Mouse (Mus musculus) CH12.LX (cell line): Measurements from ENCODE around the gene Top3a. TPM values are rescaled to one million over a fixed set of nuclear protein-coding genes. Genes with fewer than 3 reads are reported as not detected.

Source experiments
- DNase-seq: peaks from one replicate; pipeline ENCODE4 v3.0.0-alpha.2; 2013; ENCODE audit errors: extremely low read depth
- H3K27ac ChIP-seq: 2 replicates; pipeline ENCODE4 v1.5.1; 2012; ENCODE audit warnings: low read depth, mild to moderate bottlenecking, control low read depth, moderate library complexity; ENCODE audit not compliant: insufficient read depth
- H3K27me3 ChIP-seq: replicated peaks from 2 replicates; pipeline ENCODE3; 2012; ENCODE audit warnings: inconsistent platforms
- H3K36me3 ChIP-seq, 2 experiments: replicated peaks in 1 of 2; 2 replicates each; pipeline versions ENCODE3 to v1.6.1; 2012; ENCODE audit warnings: inconsistent platforms in 1 of 2, low read length in 1 of 2, mild to moderate bottlenecking in 1 of 2, mixed read lengths in 1 of 2, moderate library complexity in 1 of 2; ENCODE audit not compliant: control insufficient read depth in 1 of 2, insufficient read depth in 1 of 2
- H3K4me1 ChIP-seq, 2 experiments: 2 replicates each; pipeline ENCODE4 v1.6.1; 2012; ENCODE audit warnings: inconsistent platforms in 1 of 2, moderate library complexity in 1 of 2; ENCODE audit not compliant: insufficient read depth in 2 of 2, control insufficient read depth in 1 of 2
- H3K4me2 ChIP-seq: 2 replicates; pipeline ENCODE4 v1.6.1; 2012; ENCODE audit warnings: low read depth, mild to moderate bottlenecking, control low read depth; ENCODE audit not compliant: poor library complexity, insufficient read depth, severe bottlenecking
- H3K4me3 ChIP-seq, 3 experiments: fragments of 150-350 bp in 1 of 3; sonication (generic) in 1 of 3; replicated peaks in 1 of 3; 2 replicates each; pipeline versions ENCODE3 to v1.5.1; 2011 to 2012; ENCODE audit warnings: low read depth in 2 of 3, low read length in 2 of 3, mild to moderate bottlenecking in 2 of 3, moderate library complexity in 2 of 3, control low read depth in 1 of 3, improper control_type of control experiment in 1 of 3, inconsistent platforms in 1 of 3, mixed read lengths in 1 of 3; ENCODE audit not compliant: poor library complexity in 1 of 3
- H3K79me2 ChIP-seq: replicated peaks from 2 replicates; pipeline ENCODE4 v1.6.1; 2012; ENCODE audit warnings: mild to moderate bottlenecking, moderate library complexity; ENCODE audit not compliant: control insufficient read depth, poor library complexity, insufficient read depth, severe bottlenecking; ENCODE audit errors: extremely low read depth
- H3K9ac ChIP-seq: 2 replicates; pipeline ENCODE4 v1.6.1; 2012; ENCODE audit warnings: low read depth, mild to moderate bottlenecking, control low read depth, moderate library complexity; ENCODE audit not compliant: insufficient read depth
- H3K9me3 ChIP-seq: replicated peaks from 2 replicates; pipeline ENCODE3; 2012; ENCODE audit warnings: low read length, inconsistent platforms, mixed read lengths
- CHD1 ChIP-seq: IDR thresholded peaks from 2 replicates; pipeline ENCODE4 v1.6.1; 2012; ENCODE audit warnings: low read depth, low read length, improper control_type of control experiment, inconsistent platforms
- E2F4 ChIP-seq: IDR thresholded peaks from 2 replicates; pipeline ENCODE4 v1.6.1; 2011; ENCODE audit warnings: low read depth, low read length, improper control_type of control experiment; ENCODE audit not compliant: insufficient replicate concordance
- ELF1 ChIP-seq: IDR thresholded peaks from 2 replicates; pipeline ENCODE4 v1.6.1; 2014; ENCODE audit warnings: low read depth, mild to moderate bottlenecking, inconsistent platforms, low read length, improper control_type of control experiment
- EP300 ChIP-seq: IDR thresholded peaks from 2 replicates; pipeline ENCODE4 v1.6.1; 2011; ENCODE audit warnings: low read length, improper control_type of control experiment
- IRF4 ChIP-seq: IDR thresholded peaks from 2 replicates; pipeline ENCODE4 v1.6.1; 2014; ENCODE audit warnings: low read depth, mild to moderate bottlenecking, inconsistent platforms, low read length, improper control_type of control experiment
- JUN ChIP-seq: IDR thresholded peaks from 2 replicates; pipeline ENCODE4 v1.6.1; 2011; ENCODE audit warnings: low read depth, mild to moderate bottlenecking, low read length, improper control_type of control experiment, moderate library complexity; ENCODE audit not compliant: insufficient read depth
- JUND ChIP-seq: conservative IDR thresholded peaks from 2 replicates; pipeline ENCODE4 v1.6.1; 2011; ENCODE audit warnings: low read depth, low read length, improper control_type of control experiment
- MAX ChIP-seq: IDR thresholded peaks from 2 replicates; pipeline ENCODE4 v1.6.1; 2011; ENCODE audit warnings: low read length, improper control_type of control experiment
- MEF2A ChIP-seq: IDR thresholded peaks from 2 replicates; pipeline ENCODE4 v1.6.1; 2014; ENCODE audit warnings: low read depth, mild to moderate bottlenecking, inconsistent platforms, low read length, improper control_type of control experiment, borderline replicate concordance
- MXI1 ChIP-seq: IDR thresholded peaks from 2 replicates; pipeline ENCODE4 v1.6.1; 2011; ENCODE audit warnings: mild to moderate bottlenecking, low read depth, low read length, improper control_type of control experiment
- MYC ChIP-seq: IDR thresholded peaks from 2 replicates; pipeline ENCODE4 v1.6.1; 2011; ENCODE audit warnings: low read depth, mild to moderate bottlenecking, improper control_type of control experiment, low read length
- NELFE ChIP-seq: IDR thresholded peaks from 2 replicates; pipeline ENCODE4 v1.6.1; 2011; ENCODE audit warnings: low read depth, low read length, improper control_type of control experiment
- PAX5 ChIP-seq: IDR thresholded peaks from 2 replicates; pipeline ENCODE4 v1.6.1; 2012; ENCODE audit warnings: low read length, inconsistent platforms, mixed read lengths
- POLR2A ChIP-seq: IDR thresholded peaks from 2 replicates; pipeline ENCODE4 v1.6.1; 2011; ENCODE audit warnings: low read depth, mild to moderate bottlenecking, improper control_type of control experiment, low read length
- POLR2AphosphoS2 ChIP-seq: IDR thresholded peaks from 2 replicates; pipeline ENCODE4 v1.6.1; 2011; ENCODE audit warnings: low read depth, low read length, improper control_type of control experiment
- SIN3A ChIP-seq: IDR thresholded peaks from 2 replicates; pipeline ENCODE4 v1.6.1; 2012; ENCODE audit warnings: low read length, improper control_type of control experiment, inconsistent platforms
- SMC3 ChIP-seq: IDR thresholded peaks from 2 replicates; pipeline ENCODE4 v1.6.1; 2011; ENCODE audit warnings: low read depth, low read length, improper control_type of control experiment
- USF1 ChIP-seq: IDR thresholded peaks from 2 replicates; pipeline ENCODE4 v1.6.1; 2014; ENCODE audit warnings: low read depth, mild to moderate bottlenecking, inconsistent platforms, low read length, improper control_type of control experiment
- USF2 ChIP-seq: conservative IDR thresholded peaks from 2 replicates; pipeline ENCODE4 v1.6.1; 2011; ENCODE audit warnings: low read depth, low read length, improper control_type of control experiment
- ZKSCAN1 ChIP-seq: IDR thresholded peaks from 2 replicates; pipeline ENCODE4 v1.6.1; 2012; ENCODE audit warnings: low read depth, inconsistent platforms, low read length, improper control_type of control experiment, borderline replicate concordance
- ZMIZ1 ChIP-seq: IDR thresholded peaks from 2 replicates; pipeline ENCODE4 v1.6.1; 2012; ENCODE audit warnings: low read depth, mild to moderate bottlenecking, inconsistent platforms, low read length, improper control_type of control experiment
- dilution Hi-C: fragments of 300-500 bp; cut with MboI; formaldehyde crosslinking; loops from 2 replicates; pipeline ENCODE4 v1.14.3; 2020; ENCODE audit warnings: low sequenced_read_pairs; ENCODE audit not compliant: extremely low pct_unique_long_range_greater_than_20kb, extremely low pct_ligation_motif_present
- in situ Hi-C: fragments of 300-500 bp; cut with MboI; formaldehyde crosslinking; loops from 3 replicates; pipeline ENCODE4 v1.14.3; 2019; ENCODE audit warnings: low sequenced_read_pairs, low pct_ligation_motif_present, low pct_unique_long_range_greater_than_20kb, mixed read lengths
- polyA plus RNA-seq: library from polyadenylated mRNA; unstranded; fragments of >175 nt; gene quantifications from 2 replicates; pipeline ENCODE4 v1.2.1, GENCODE M21; 2012; ENCODE audit warnings: low read depth; ENCODE audit not compliant: insufficient read length
- total RNA-seq, 2 experiments: library from RNA; depleted of rRNA; stranded (reverse); fragments of 300-350 nt in 1 of 2; fragments of >200 nt in 1 of 2; gene quantifications; 2 replicates each; pipeline ENCODE4 v1.2.3; 2012 to 2014

Gene Top3a
- total and polyA plus RNA-seq, 3 experiments = 19.6 to 43.7 (median 28.8) TPM

DNA sequence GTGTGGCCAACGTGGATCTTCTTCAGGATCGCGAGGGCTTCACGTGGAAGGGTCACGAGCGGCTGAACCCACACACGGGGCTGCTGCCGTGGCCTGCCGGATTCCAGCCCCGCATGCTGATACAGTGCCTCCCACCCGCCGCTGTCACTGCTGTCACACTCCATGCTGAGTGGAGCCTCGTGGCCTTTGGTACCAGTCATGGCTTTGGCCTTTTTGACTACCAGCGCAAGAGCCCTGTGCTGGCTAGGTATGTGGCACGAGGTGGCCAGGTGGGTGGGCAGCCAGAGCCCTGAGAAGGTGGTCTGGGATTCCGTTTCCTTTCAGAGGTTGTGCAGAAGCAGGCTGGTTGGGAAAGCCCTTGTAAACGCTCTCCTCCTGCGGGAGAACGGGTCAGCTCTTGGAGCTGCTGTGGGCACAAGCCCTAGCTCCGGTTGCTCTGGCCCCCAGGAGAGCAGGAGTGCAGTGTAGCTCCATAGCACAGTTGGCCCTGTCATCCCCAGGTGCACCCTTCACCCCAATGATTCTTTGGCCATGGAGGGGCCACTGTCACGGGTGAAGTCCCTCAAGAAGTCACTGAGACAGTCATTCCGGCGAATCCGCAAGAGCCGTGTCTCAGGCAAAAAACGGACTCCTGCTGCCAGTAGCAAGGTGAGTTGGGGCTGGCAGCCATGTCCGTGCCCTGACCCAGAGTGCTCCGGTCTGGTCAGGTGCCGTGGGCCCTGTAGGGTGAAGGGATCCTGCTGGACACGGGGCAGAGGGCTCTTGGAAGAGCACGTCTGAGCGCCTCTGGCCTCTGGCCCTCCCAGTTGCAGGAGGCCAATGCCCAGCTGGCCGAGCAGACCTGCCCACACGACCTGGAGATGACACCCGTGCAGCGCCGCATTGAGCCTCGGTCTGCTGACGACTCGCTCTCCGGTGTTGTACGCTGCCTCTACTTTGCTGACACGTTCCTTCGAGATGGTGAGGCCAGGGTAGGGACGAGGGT, 67.4 kb downstream of the Top3a start:
- H3K4me1 ChIP-seq = peaks cover 0 to 12% of the 10 kb centered on the region in 2 experiments; a peak in 1 of 4 replicates
- DNase-seq = no peak
- no peaks in the 10 kb centered on the region for H3K27me3 ChIP-seq
- no peak overlapping the region for H3K4me2 ChIP-seq
- dilution Hi-C loops (no loop called here), in situ Hi-C loops (no loop called here)
- H3K9me3 ChIP-seq = no peaks in the 10 kb centered on the region
- H3K9ac ChIP-seq = no peak overlapping the region
- H3K36me3 ChIP-seq = peaks cover 80 to 98% of the 10 kb centered on the region in 2 experiments
- H3K79me2 ChIP-seq = no peaks in the 10 kb centered on the region
- H3K27ac ChIP-seq = no peak overlapping the region
- H3K4me3 ChIP-seq = no peak overlapping the region
- TF ChIP-seq POLR2A (no peak), MEF2A (no peak), USF2 (no peak), CHD1 (no peak), SMC3 (no peak)

DNA sequence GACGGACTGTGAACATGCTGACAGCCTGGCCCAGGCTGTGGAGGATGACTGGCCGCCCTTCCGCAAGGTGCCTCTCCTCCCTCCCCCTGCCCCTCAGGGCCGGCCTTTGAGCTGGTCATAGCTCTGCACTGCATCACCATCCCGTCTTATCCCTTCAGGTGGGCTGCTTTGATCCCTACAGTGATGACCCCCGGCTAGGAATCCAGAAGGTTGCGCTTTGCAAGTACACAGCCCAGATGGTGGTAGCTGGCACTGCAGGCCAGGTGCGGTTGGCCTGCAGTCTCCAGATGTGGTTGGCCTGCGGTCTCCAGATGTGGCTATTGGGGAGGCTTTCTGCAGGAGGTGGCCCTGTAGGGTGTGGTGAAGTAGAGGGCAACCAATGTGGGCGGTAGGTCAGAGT, 68.5 kb downstream of the Top3a start:
- no peak overlapping the region for H3K4me2 ChIP-seq
- no peak for TF ChIP-seq PAX5
- TF ChIP-seq IRF4 = no peak
- no peak for TF ChIP-seq EP300
- no peak for TF ChIP-seq MAX
- TF ChIP-seq E2F4 = no peak
- TF ChIP-seq POLR2AphosphoS2 = no peak
- no peaks in the 10 kb centered on the region for H3K27me3 ChIP-seq
- no peak overlapping the region for H3K4me3 ChIP-seq
- H3K4me1 ChIP-seq = peaks cover 2 to 18% of the 10 kb centered on the region in 2 experiments
- H3K9me3 ChIP-seq = no peaks in the 10 kb centered on the region
- no peak overlapping the region for H3K9ac ChIP-seq
- H3K27ac ChIP-seq = no peak overlapping the region
- dilution Hi-C loops = no loop called here
- in situ Hi-C loops = no loop called here
- peaks cover 71 to 98% of the 10 kb centered on the region in 2 experiments for H3K36me3 ChIP-seq
- no peak for DNase-seq
- H3K79me2 ChIP-seq = no peaks in the 10 kb centered on the region

DNA sequence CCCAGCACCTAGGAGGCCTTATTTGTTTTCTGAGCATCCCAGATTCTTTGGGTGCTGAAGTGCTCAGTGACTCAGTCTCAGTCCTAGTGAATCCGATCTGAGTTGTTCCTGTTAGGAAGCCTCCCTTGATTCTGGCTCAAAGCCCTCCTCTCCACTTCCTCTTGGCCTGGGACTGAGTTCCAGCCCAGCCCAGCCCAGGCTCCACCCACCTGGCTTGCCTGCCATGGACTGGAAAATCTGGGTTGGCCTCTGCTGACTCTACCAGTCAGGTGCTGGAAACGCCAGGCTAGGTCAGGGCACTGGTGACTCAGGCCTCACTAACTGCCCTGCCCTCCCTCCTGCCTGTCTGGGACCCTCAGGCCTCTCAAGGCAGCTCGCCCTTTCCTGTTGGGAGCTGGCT, 69.5 kb downstream of the Top3a start:
- H3K79me2 ChIP-seq = no peaks in the 10 kb centered on the region
- H3K36me3 ChIP-seq = peaks cover 61 to 91% of the 10 kb centered on the region in 2 experiments
- H3K27me3 ChIP-seq = no peaks in the 10 kb centered on the region
- no peak overlapping the region for H3K27ac ChIP-seq
- no peak overlapping the region for H3K4me3 ChIP-seq
- DNase-seq = no peak
- in situ Hi-C loops = no loop called here
- TF ChIP-seq MYC (no peak), ZKSCAN1 (no peak), ELF1 (no peak), NELFE (no peak), PAX5 (no peak), ZMIZ1 (no peak), SIN3A (no peak), JUND (no peak), USF1 (no peak), SMC3 (no peak), JUN (no peak), MXI1 (no peak), EP300 (no peak)
- no peak overlapping the region for H3K9ac ChIP-seq
- H3K4me2 ChIP-seq = no peak overlapping the region
- dilution Hi-C loops = no loop called here
- H3K4me1 ChIP-seq = peaks cover 11 to 27% of the 10 kb centered on the region in 2 experiments
- H3K9me3 ChIP-seq = no peaks in the 10 kb centered on the region
